Mouse (Mus musculus) urinary bladder, postnatal 4 days (tissue): ENCODE data around the gene Naalad2.
"Not testable (repeated sequence)": the region's sequence is repeated elsewhere in the genome, so short reads cannot be mapped to it uniquely, and the experiment has no call there.

ENCODE experiments used
- DNase-seq, 2 experiments: peaks; one replicate each; pipeline ENCODE4 v3.0.0; 2021 to 2022; ENCODE audit warnings: low spot score in 2 of 2

The Naalad2 gene

GRCm38 (mm10) chr9:18402895-18403294 is at the start of gene Naalad2:
TSS of gene Naalad2 (minus strand) at chr9:18402995.
- not testable (repeated sequence) for DNase-seq

- no peak for DNase-seq
Observed at GRCm38 (mm10) chr9:18431687-18432086, 28.9 kb upstream of the Naalad2 start.

DNA sequence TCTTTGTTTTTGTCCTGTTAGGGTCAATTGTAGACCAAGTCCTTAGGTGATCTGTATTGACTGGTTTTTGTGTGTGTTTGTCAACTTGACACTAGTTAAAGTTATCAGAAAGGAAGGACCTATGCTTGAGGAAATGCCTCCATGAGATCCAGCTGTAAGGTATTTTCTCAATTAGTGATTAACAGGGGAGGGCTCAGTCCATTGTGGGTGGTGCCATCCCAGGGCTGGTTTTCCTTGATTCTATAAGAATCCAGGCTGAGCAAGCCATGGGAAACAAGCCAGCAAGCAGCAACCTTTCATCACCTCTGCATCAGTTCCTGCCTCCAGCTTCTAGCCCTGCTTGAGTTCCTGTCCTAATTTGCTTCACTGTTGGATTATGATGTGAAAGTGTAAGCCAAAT is 27.6 kb upstream of the Naalad2 start, which contains the start of gene Mbd3l2:
Mbd3l2 (plus strand) TSS at position 301 of the 400 bp plus-strand sequence.
- no peak for DNase-seq

- not testable (repeated sequence) for DNase-seq
Observed at GRCm38 (mm10) chr9:18412371-18412770, 9.6 kb upstream of the Naalad2 start.

- DNase-seq = no peak
Observed at GRCm38 (mm10) chr9:18404118-18404517, 1.3 kb upstream of the Naalad2 start, which contains the start of gene Ubtfl1. TSS of gene Ubtfl1 (plus strand) at chr9:18404418.

DNA sequence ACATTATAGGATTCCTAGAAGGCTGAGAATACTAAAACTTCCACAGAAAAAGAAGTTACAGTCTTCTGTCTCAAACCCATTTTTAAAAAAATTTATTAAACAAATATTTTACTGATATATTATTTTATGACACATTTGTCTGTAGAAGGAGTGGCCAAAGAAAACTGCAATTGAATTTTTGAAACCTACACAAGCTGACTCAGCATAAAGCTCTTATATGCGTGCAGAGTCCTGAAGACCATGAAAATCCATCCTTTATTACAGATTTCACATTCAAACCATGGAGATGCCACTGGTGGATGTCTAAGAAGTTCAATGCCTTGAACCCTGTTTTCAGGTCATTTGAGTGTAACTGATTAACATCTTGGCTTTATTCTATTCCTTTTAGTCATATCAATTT is 3.2 kb downstream of the Naalad2 start:
- no peak for DNase-seq

DNA sequence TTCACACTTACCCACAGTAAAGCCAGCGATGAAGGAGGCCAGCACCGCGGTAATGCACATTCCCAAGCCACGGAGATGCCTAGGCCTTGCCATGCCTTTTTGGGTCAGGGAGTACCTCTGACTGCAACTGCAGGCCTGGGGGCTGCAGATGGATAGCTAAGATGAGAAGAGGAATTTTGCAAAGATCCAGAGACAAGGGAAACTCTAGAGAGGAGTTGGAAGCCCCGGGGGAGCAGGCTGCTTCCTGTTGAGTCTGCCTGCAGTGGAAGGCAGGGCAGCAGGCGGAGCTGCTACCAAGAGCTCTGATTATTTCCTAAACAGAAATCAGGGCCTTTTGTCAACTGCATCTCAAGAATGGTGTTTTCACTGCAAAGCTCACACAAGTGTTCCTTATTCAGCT is 17.0 kb downstream of the Naalad2 start:
- peak in 1 of 2 experiments; percentile 17 for DNase-seq

GRCm38 (mm10) chr9:18373026-18373425 is 29.8 kb downstream of the Naalad2 start:
- not testable (repeated sequence) for DNase-seq

GRCm38 (mm10) chr9:18319990-18320389 is 82.8 kb downstream of the Naalad2 start:
- DNase-seq = no peak

DNA sequence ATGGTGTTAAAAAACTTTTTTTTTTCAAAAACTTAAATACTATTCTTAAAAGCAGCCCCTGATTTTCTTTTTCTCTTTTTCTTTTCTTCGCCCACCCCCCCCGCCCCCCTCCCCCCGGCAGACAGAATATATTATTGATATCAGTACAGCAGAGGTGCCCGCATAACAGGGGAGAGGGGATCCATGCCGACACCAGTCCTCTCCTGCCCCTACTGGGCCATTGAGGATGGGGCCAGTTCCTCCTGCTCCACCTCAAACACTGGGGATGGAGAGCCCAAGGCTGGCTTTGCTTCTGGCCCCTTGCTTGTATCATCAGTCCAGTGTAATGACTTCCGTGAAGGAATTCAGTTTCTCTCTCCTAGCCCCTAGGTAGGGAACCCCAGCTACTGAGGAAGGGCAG is 104.5 kb downstream of the Naalad2 start:
- DNase-seq = no peak

DNA sequence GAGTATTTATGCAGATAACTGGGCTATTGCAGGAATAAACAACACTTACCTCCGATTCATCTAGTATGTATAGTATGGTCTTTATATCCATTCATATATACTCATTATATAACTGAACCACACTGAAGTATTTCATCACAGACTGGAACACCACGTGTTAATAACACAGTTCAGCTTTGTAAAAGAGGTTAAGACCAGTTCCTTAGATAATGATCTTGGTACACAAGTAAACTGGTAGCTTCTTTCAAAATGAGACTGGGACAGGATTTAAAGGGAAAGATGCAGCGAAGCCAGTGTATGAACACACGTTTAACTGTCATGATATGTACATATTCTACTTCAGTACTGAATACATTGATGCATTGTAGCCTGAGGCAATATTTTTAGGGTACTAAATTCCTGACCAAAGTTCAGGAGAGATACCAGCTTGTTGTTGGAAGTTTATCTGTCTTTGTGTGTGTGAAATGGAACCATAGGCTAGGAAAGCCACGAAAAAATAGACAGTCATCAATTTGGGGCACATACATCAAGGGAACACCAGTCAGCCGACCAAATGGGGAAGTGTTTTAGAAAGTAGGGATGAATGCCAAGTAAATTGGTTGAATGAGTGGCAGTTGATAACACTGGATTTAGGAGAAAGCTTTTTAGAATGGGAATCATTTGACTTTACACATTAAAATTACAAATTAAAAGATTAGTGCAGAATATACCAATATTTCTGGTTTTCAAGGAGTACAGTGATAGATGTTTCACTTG is 109.6 kb downstream of the Naalad2 start:
- no peak for DNase-seq

- DNase-seq = peak in 1 of 2 experiments; percentile 59
Observed at GRCm38 (mm10) chr9:18292443-18292922, 110.3 kb downstream of the Naalad2 start.

GRCm38 (mm10) chr9:18291571-18292429 is 111.0 kb downstream of the Naalad2 start, which contains the start of gene Chordc1:
TSS of gene Chordc1 (plus strand) at chr9:18292125.
- peak; percentile 93 to 95 for DNase-seq

- not testable (repeated sequence) for DNase-seq
Observed at GRCm38 (mm10) chr9:18278693-18279092, 124.1 kb downstream of the Naalad2 start.

DNA sequence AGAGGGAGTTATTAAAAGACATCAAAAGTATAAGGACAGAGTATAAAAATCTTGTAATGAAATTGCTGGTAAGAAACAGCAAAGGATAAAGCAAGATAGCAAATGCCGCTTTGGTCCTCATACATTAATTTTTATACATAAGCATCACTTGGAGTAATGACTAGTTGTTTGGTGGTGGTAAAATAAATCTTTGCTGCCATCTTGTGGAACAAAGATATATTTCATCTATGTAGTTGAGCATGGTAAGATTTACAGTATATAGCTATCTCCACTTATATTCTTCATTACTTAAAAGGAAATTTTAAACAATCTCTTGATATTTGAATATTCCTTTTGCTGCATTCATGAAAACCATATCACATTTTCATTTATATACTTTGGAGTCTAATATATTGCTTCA is 125.3 kb downstream of the Naalad2 start:
- no peak for DNase-seq

GRCm38 (mm10) chr9:18276844-18277243 is 126.0 kb downstream of the Naalad2 start:
- no peak for DNase-seq

DNA sequence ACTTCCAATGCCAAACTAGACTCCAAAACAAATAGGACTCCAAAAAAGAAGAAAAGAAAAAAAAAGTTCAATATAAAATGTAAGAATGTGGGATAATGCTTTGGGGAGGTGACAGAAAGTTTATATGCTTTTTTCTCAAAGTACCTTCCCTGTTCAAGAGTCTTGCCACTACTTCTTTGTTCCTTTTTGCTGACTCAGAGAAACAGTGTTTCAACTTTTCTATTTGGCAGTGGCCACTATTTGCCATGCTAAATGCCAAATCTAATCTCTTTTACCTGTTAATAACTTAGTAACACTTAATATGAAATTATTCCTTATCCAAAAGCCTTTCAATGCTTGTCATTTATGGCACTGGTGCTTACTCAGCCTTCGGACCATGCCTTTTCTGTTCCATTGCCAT is 126.9 kb downstream of the Naalad2 start:
- DNase-seq = no peak
